Mouse (Mus musculus): Measurements from ENCODE around the gene Ptpn23.

The Ptpn23 gene

DNA sequence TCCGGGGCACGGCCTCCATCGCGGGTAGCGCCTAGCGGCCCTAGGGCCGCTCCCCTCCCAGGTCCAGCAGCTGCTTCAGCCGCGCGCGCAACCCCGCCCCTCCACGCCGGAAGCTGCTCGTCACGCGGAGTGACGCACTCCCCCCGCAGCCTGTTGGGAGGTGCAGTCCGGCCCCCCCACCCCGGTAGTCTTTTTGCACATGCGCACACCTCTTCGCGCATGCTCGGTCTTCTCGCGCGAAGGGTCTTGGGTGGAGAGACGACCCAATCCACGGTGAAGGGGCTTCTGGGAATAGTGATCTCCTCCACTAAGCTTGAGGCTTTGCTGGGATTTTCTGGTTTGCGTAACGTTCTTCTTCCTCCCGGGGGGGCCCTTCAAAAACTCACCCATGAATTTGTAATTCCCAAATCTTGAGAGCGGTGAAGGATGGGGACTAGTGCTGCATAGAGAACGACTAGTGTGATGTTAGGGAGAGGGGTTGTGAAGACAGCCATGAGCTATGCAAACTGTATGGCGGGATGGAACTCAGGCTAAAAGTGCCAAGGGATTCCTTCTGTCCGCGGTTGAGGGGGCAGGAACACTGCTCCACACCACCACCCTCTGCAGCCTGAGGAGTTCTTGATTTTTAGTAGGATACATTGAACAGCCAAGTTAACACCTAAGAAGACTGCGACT lies at the start of gene Ptpn23:
Gene Ptpn23 (minus strand): TSS at position 115 of the 675 bp plus-strand sequence.
- Histone ChIP-seq H3K27me3 (ENCODE audit: insufficient read depth, low read length) (no peaks in the 10 kb centered on the region), H3K9me3 (ENCODE audit: low read length) (no peaks in the 10 kb centered on the region), H3K36me3 (ENCODE audit: insufficient read depth, low read length) (peaks cover 15% of the 10 kb centered on the region), H3K4me3 (replicated peaks; ENCODE audit: low read length) (peak within 1 kb of the TSS; percentile 98), H3K4me1 (replicated peaks; ENCODE audit: low read depth, low read length) (peaks cover 48% of the 10 kb centered on the region)
- TF ChIP-seq CTCF (conservative IDR thresholded peaks at IDR 0.05; ENCODE audit: low read length) (no peak), POU5F1 (IDR thresholded peaks at IDR 0.05; ENCODE audit: borderline replicate concordance, low read length) (no peak)

DNA sequence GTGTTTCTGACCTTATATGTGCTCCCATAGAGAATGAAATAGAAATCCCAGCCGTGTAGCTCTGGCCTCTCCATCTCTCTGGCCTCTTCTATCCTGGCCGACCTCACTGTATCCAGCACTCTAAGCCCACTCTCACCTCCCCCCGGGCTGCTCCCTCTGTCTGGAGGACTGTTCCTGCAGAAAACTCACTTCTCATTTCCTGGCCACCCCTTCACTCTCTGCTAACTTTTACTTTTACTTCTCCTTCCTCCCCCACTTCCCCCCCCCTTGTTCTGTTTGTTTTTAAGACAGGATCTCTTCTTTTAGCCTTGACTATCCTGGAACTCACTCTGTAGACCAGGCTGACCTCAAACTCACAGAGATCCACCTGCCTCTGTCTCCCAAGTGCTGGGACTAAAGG lies 44.5 kb upstream of the Ptpn23 start:
- H3K27me3 ChIP-seq (ENCODE audit: insufficient read depth, low read length), result no peaks in the 10 kb centered on the region
- no peak for TF ChIP-seq POU5F1 (IDR thresholded peaks at IDR 0.05; ENCODE audit: borderline replicate concordance, low read length)
- TF ChIP-seq CTCF (conservative IDR thresholded peaks at IDR 0.05; ENCODE audit: low read length), result no peak
- no peak for TF ChIP-seq NANOG (IDR thresholded peaks at IDR 0.05; ENCODE audit: borderline replicate concordance, low read length)
- no peak overlapping the region for H3K4me3 ChIP-seq (replicated peaks; ENCODE audit: low read length)

DNA sequence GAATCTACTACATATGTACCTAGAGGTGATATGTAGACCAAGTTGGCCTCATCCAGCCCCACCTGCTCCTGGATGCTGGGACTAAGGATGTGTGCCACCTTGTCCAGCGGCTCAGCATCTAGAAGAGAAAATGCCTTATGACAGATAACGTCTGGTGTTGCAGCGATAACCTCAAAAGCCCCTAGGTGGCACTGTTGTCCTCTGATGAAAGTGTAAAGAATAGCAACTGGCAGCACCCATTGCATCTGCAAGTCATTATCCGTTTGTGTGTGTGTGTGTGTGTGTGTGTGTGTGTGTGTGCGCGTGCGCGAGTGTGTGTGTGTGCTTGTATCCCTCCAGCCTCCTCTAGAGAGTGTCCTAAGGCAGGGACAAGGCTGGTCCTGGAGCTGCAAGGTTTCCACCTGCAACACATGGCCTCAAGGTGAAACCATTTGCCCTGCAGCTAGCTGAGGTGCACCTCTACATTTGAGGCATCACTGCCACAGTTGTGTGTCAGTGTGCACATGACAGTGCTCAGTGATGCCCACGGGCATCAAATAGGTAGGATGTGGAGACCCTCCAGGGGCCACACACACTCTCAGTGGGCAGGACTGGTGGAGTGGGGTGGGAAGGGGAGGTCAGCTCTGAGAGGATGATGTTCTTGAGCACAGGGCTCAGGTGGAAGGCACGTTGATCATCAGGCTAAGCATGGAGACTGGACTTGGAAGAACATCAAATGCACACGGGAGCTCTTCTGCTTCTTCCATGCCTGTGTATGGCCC lies 41.0 kb upstream of the Ptpn23 start:
- H3K27me3 ChIP-seq (ENCODE audit: insufficient read depth, low read length), result no peaks in the 10 kb centered on the region
- H3K9me3 ChIP-seq (ENCODE audit: low read length), result peaks cover 6% of the 10 kb centered on the region; the same call in 1 of the 2 replicates
- no peak overlapping the region for H3K4me3 ChIP-seq (replicated peaks; ENCODE audit: low read length)
- H3K4me1 ChIP-seq (replicated peaks; ENCODE audit: low read depth, low read length), result peaks cover 6% of the 10 kb centered on the region; the same call in 1 of the 2 replicates
- TF ChIP-seq POU5F1 (IDR thresholded peaks at IDR 0.05; ENCODE audit: borderline replicate concordance, low read length) (no peak), CTCF (conservative IDR thresholded peaks at IDR 0.05; ENCODE audit: low read length) (peak; percentile 61)
- H3K36me3 ChIP-seq (ENCODE audit: insufficient read depth, low read length), result peaks cover 11% of the 10 kb centered on the region

More for the DNA sequence above, 44.5 kb upstream of the Ptpn23 start:
- H3K36me3 ChIP-seq (ENCODE audit: insufficient read depth, low read length), result peaks cover 14% of the 10 kb centered on the region
- H3K9me3 ChIP-seq (ENCODE audit: low read length), result peaks cover 6% of the 10 kb centered on the region; the same call in 1 of the 2 replicates
- H3K4me1 ChIP-seq (replicated peaks; ENCODE audit: low read depth, low read length), result peaks cover 6% of the 10 kb centered on the region; the same call in 1 of the 2 replicates

DNA sequence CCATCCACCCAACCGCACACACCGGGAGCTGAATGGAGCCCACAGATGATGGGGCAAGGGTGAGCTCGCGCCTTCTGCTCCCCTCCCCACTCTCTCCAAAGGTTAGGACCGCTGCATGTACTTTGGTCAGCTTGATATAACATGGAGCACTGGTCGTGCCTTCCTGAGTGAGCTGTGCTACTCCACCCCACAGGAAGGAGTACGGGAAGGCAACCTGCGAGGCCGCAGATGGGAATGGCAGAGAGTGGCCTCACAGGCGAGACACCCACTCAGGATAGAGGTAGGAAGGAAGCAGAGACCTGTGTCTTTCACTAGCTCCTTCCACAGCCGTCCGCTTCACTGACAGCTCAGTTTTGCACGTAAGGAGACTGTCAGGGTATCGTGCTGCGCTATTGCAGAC lies 40.3 kb upstream of the Ptpn23 start:
- Histone ChIP-seq H3K4me1 (replicated peaks; ENCODE audit: low read depth, low read length) (peaks cover 6% of the 10 kb centered on the region; the same call in 1 of the 2 replicates), H3K27me3 (ENCODE audit: insufficient read depth, low read length) (no peaks in the 10 kb centered on the region), H3K4me3 (replicated peaks; ENCODE audit: low read length) (no peak overlapping the region), H3K36me3 (ENCODE audit: insufficient read depth, low read length) (peaks cover 13% of the 10 kb centered on the region), H3K9me3 (ENCODE audit: low read length) (peaks cover 6% of the 10 kb centered on the region; the same call in 1 of the 2 replicates)
- no peak for TF ChIP-seq NANOG (IDR thresholded peaks at IDR 0.05; ENCODE audit: borderline replicate concordance, low read length)
- no peak for TF ChIP-seq POU5F1 (IDR thresholded peaks at IDR 0.05; ENCODE audit: borderline replicate concordance, low read length)
- TF ChIP-seq CTCF (conservative IDR thresholded peaks at IDR 0.05; ENCODE audit: low read length), result no peak

DNA sequence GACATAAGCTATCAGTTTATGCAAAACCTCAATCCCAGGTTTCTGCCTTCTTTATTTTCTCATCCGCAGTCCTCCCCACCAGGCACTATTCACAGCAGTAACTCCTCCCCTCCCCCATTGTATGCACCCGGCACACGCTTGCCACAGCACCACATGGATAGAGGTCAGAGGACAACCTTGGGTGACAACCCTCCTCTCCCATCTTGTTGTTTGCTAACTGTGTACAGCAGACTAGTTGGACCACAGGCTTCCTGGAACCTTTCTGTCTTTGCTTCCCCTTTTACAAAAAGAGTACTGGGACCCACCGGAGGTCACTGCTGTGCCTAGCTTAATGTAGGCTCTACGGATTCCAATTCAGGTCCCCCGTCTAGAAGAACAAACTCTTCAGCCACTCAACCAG lies 32.5 kb upstream of the Ptpn23 start:
- Histone ChIP-seq H3K4me1 (replicated peaks; ENCODE audit: low read depth, low read length) (peaks cover 5% of the 10 kb centered on the region; the same call in 1 of the 2 replicates), H3K27me3 (ENCODE audit: insufficient read depth, low read length) (no peaks in the 10 kb centered on the region), H3K9me3 (ENCODE audit: low read length) (no peaks in the 10 kb centered on the region), H3K4me3 (replicated peaks; ENCODE audit: low read length) (no peak overlapping the region), H3K36me3 (ENCODE audit: insufficient read depth, low read length) (peaks cover 9% of the 10 kb centered on the region; the same call in 1 of the 2 replicates)
- TF ChIP-seq NANOG (IDR thresholded peaks at IDR 0.05; ENCODE audit: borderline replicate concordance, low read length), result no peak
- TF ChIP-seq CTCF (conservative IDR thresholded peaks at IDR 0.05; ENCODE audit: low read length), result no peak
- no peak for TF ChIP-seq POU5F1 (IDR thresholded peaks at IDR 0.05; ENCODE audit: borderline replicate concordance, low read length)

DNA sequence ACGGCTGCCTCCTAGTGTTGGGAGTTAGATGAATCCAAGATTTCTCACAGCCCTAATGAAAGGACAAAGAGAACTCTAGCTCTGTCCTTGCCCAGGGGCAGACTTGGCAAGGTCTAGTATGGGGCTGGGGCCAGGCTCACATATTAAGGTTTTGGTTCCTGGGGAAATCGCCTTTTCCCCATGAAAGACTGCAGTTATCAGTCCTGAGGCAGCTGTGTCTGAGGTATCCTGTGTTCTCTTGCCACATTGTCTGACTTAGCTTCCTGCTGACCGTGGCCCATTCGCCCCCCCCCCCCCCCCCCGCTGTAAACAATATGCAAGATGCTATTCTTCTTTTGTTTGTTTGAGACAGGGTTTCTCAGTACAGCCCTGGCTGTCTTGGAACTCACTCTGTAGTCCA lies 32.0 kb upstream of the Ptpn23 start:
- H3K27me3 ChIP-seq (ENCODE audit: insufficient read depth, low read length), result no peaks in the 10 kb centered on the region
- no peaks in the 10 kb centered on the region for H3K9me3 ChIP-seq (ENCODE audit: low read length)
- no peak overlapping the region for H3K4me3 ChIP-seq (replicated peaks; ENCODE audit: low read length)

DNA sequence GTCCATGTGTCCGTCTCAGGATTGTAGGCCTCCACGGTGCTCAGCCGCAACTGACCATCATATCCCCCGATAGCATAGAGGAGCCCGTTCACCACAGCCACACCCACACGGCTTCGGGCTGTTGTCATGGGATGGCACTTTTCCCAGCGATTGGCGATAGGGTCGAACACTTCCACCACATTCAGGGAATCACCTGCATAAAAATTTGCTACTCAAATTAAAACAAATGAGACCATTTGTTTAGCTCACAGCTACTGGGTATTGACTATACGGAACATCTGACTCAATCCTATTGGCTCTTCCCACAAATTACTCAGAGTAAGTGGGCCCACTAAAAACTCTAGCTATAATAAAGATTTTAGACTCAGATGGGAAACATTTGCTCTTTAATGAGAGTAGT lies 28.0 kb upstream of the Ptpn23 start:
- no peak for TF ChIP-seq NANOG (IDR thresholded peaks at IDR 0.05; ENCODE audit: borderline replicate concordance, low read length)
- no peak for TF ChIP-seq CTCF (conservative IDR thresholded peaks at IDR 0.05; ENCODE audit: low read length)
- TF ChIP-seq POU5F1 (IDR thresholded peaks at IDR 0.05; ENCODE audit: borderline replicate concordance, low read length), result no peak
- Histone ChIP-seq H3K9me3 (ENCODE audit: low read length) (no peaks in the 10 kb centered on the region), H3K4me3 (replicated peaks; ENCODE audit: low read length) (no peak overlapping the region), H3K4me1 (replicated peaks; ENCODE audit: low read depth, low read length) (peaks cover 18% of the 10 kb centered on the region), H3K27me3 (ENCODE audit: insufficient read depth, low read length) (no peaks in the 10 kb centered on the region), H3K36me3 (ENCODE audit: insufficient read depth, low read length) (0 out of 2 replicates have a peak, but pooled peaks cover 8% of the 10 kb centered on the region)

More for the DNA sequence above, 32.0 kb upstream of the Ptpn23 start:
- peaks cover 10% of the 10 kb centered on the region; the same call in 1 of the 2 replicates for H3K36me3 ChIP-seq (ENCODE audit: insufficient read depth, low read length)
- no peak for TF ChIP-seq CTCF (conservative IDR thresholded peaks at IDR 0.05; ENCODE audit: low read length)
- TF ChIP-seq NANOG (IDR thresholded peaks at IDR 0.05; ENCODE audit: borderline replicate concordance, low read length), result no peak
- no peak for TF ChIP-seq POU5F1 (IDR thresholded peaks at IDR 0.05; ENCODE audit: borderline replicate concordance, low read length)
- peaks cover 9% of the 10 kb centered on the region for H3K4me1 ChIP-seq (replicated peaks; ENCODE audit: low read depth, low read length)

DNA sequence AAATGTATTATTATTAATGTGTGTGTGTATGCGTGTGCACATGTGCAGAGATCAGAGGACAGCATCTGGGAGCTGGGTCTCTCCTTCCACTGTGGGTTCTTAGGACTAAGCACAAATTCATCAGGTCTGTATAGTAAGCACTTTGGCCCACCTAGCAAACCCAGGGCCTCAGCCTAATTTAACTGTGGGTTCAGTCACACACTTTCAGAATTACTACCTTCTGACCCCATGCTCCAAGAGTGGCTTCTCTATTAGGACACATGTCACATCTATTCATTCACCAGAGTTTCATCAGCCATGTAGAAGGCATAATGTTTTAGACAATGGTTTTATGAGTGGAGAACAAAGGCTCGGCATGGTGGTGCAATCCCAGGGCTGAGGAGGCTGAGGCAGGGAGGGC lies 25.0 kb upstream of the Ptpn23 start:
- TF ChIP-seq CTCF (conservative IDR thresholded peaks at IDR 0.05; ENCODE audit: low read length) (no peak), POU5F1 (IDR thresholded peaks at IDR 0.05; ENCODE audit: borderline replicate concordance, low read length) (no peak), NANOG (IDR thresholded peaks at IDR 0.05; ENCODE audit: borderline replicate concordance, low read length) (no peak)

More for the DNA sequence above, 25.0 kb upstream of the Ptpn23 start:
- Histone ChIP-seq H3K36me3 (ENCODE audit: insufficient read depth, low read length) (peaks cover 17% of the 10 kb centered on the region; the same call in 1 of the 2 replicates), H3K27me3 (ENCODE audit: insufficient read depth, low read length) (no peaks in the 10 kb centered on the region), H3K4me1 (replicated peaks; ENCODE audit: low read depth, low read length) (peaks cover 12% of the 10 kb centered on the region), H3K4me3 (replicated peaks; ENCODE audit: low read length) (no peak overlapping the region), H3K9me3 (ENCODE audit: low read length) (no peaks in the 10 kb centered on the region)
